Mouse (Mus musculus) thymus, postnatal 25 days (tissue): ENCODE results near the gene Nrxn2.

Source experiments
- DNase-seq: peaks from one replicate; pipeline ENCODE4 v3.0.0; 2022

The Nrxn2 gene

GRCm38 (mm10) chr19:6418233-6418879 is at the start of gene Nrxn2:
Nrxn2 (plus strand) TSS chr19:6418731.
- peak; percentile 80 for DNase-seq

GRCm38 (mm10) chr19:6370175-6370574 is 48.4 kb upstream of the Nrxn2 start:
- no peak for DNase-seq

GRCm38 (mm10) chr19:6372433-6372832 is 46.1 kb upstream of the Nrxn2 start:
- DNase-seq, result no peak

- peak; percentile 85 for DNase-seq
Measured at GRCm38 (mm10) chr19:6373539-6374400, 44.8 kb upstream of the Nrxn2 start.

GRCm38 (mm10) chr19:6374571-6374970 is 44.0 kb upstream of the Nrxn2 start:
- DNase-seq, result no peak

- DNase-seq, result no peak
Measured at GRCm38 (mm10) chr19:6375423-6376254, 42.9 kb upstream of the Nrxn2 start.

- DNase-seq, result peak; percentile 30
Measured at GRCm38 (mm10) chr19:6376255-6376564, 42.3 kb upstream of the Nrxn2 start.

- no peak for DNase-seq
Measured at GRCm38 (mm10) chr19:6376643-6377042, 41.9 kb upstream of the Nrxn2 start.

- no peak for DNase-seq
Measured at GRCm38 (mm10) chr19:6377327-6378040, 41.0 kb upstream of the Nrxn2 start.

- no peak for DNase-seq
Measured at GRCm38 (mm10) chr19:6380411-6381166, 37.9 kb upstream of the Nrxn2 start.

GRCm38 (mm10) chr19:6381238-6381637 is 37.3 kb upstream of the Nrxn2 start:
- no peak for DNase-seq

GRCm38 (mm10) chr19:6382323-6382924 is 36.1 kb upstream of the Nrxn2 start:
- DNase-seq, result no peak

- DNase-seq, result no peak
Measured at GRCm38 (mm10) chr19:6383470-6383869, 35.1 kb upstream of the Nrxn2 start.

- DNase-seq, result no peak
Measured at GRCm38 (mm10) chr19:6384128-6384527, 34.4 kb upstream of the Nrxn2 start, which contains the start of gene Pygm. Pygm (plus strand) TSS chr19:6384399.

- DNase-seq, result no peak
Measured at GRCm38 (mm10) chr19:6384954-6385353, 33.6 kb upstream of the Nrxn2 start.

- DNase-seq, result no peak
Measured at GRCm38 (mm10) chr19:6385419-6385818, 33.1 kb upstream of the Nrxn2 start.

GRCm38 (mm10) chr19:6385821-6386220 is 32.7 kb upstream of the Nrxn2 start:
- no peak for DNase-seq

GRCm38 (mm10) chr19:6386234-6386633 is 32.3 kb upstream of the Nrxn2 start:
- DNase-seq, result no peak

- no peak for DNase-seq
Measured at GRCm38 (mm10) chr19:6388006-6388405, 30.5 kb upstream of the Nrxn2 start.

GRCm38 (mm10) chr19:6389803-6390202 is 28.7 kb upstream of the Nrxn2 start:
- peak; percentile 77 for DNase-seq

- no peak for DNase-seq
Measured at GRCm38 (mm10) chr19:6390251-6390650, 28.3 kb upstream of the Nrxn2 start.
